Mouse (Mus musculus): ENCODE measurements around the gene Cdc42bpa. TPM values are rescaled to one million over a fixed set of nuclear protein-coding genes. Genes with fewer than 3 reads are reported as not detected.

Cdc42bpa gene
- polyA plus RNA-seq, 1 experiment from 2014 or later, result 11.7 TPM

DNA sequence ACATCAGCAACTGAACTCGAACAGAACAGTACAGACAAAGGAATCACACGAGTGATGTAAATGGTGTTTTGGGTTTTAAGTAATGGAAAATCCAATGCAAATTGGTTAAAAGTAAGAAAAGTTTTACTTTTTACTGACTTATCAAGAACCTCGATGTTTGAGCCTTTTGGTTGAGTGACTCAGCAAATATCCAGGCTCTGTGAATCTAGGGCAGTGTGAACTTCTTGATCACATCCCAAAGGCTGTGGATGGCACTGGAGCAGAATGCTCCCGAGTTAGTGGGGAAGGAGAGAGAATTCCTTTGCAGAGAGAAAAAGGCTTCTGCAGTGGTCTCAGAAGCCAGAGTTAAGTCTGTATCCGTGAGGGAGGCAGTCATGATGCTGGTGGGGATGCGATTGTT, 14.7 kb downstream of the Cdc42bpa start:
- Histone ChIP-seq H3K36me3 (no peaks in the 10 kb centered on the region), H3K9me3 (replicated peaks) (no peaks in the 10 kb centered on the region), H3K4me1 (peaks cover 14% of the 10 kb centered on the region), H3K27ac (replicated peaks) (no peak overlapping the region), H3K4me3 (no peak overlapping the region), H3K27me3 (ENCODE audit: low read depth, poor library complexity, severe bottlenecking) (no peaks in the 10 kb centered on the region)
- no peak for DNase-seq (ENCODE audit: low spot score)
- WGBS, result 84% methylated on average over 6 of the region's 6 CpGs

DNA sequence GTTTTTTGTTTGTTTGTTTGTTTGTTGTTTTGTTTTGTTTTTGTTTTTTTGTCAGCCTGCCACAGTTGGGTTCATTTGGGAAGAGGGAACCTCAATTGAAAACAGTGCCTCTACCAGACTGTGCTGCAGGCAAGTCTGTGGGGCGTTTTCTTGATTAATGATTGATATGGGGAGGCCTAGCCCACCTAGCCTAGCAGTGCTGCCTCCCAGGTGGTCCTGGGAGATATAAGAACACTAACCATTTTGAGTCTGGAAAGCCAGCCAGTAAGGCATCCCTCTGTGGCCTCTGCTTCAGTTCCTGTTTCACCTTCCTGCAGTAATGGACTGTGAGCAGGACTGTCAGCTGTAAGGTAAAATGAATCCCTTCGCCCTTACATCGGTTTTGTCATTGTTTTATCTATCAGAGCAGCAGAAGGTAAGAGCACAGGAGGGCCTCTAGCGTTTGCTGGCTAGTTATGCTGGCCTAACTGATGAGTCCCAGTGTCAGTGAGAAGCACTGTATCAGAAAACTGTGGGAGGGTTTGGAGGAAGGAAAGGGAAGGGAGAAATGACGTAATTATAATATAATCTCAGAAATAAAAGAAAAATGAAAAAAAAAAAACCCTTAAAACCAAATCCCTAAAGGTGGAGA, 15.5 kb downstream of the Cdc42bpa start:
- WGBS, result 85% methylated on average over 5 of the region's 5 CpGs
- H3K36me3 ChIP-seq, result no peaks in the 10 kb centered on the region
- H3K9me3 ChIP-seq (replicated peaks), result no peaks in the 10 kb centered on the region
- peaks cover 14% of the 10 kb centered on the region for H3K4me1 ChIP-seq
- no peak for DNase-seq (ENCODE audit: low spot score)
- H3K4me3 ChIP-seq, result no peak overlapping the region
- no peaks in the 10 kb centered on the region for H3K27me3 ChIP-seq (ENCODE audit: low read depth, poor library complexity, severe bottlenecking)
- no peak overlapping the region for H3K27ac ChIP-seq (replicated peaks)

DNA sequence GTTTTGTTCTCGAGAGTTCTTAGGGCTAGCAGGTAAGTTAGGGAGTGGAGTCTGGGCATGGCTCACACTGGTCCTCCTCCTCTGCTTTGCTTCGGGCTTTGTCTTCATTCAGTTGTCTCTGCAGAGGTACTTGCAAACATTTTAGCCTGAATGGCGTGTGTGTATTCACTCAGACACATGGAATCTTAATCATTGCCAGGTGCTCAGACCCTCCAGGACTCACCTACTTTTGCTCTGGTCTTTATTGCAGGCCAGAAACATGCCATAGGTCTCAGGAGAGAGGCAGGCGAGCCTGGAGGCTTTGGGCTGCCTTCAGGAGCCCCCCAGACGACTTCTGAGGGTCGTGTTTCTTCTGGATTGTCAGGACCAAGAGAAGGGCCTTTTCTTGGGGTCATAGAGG, 17.2 kb downstream of the Cdc42bpa start:
- DNase-seq (ENCODE audit: low spot score), result no peak
- H3K4me3 ChIP-seq, result no peak overlapping the region
- H3K36me3 ChIP-seq, result peaks cover 8% of the 10 kb centered on the region
- H3K9me3 ChIP-seq (replicated peaks), result peaks cover 10% of the 10 kb centered on the region
- no peaks in the 10 kb centered on the region for H3K27me3 ChIP-seq (ENCODE audit: low read depth, poor library complexity, severe bottlenecking)
- 70% methylated on average over 6 of the region's 6 CpGs for WGBS
- H3K4me1 ChIP-seq, result peaks cover 14% of the 10 kb centered on the region
- no peak overlapping the region for H3K27ac ChIP-seq (replicated peaks)

DNA sequence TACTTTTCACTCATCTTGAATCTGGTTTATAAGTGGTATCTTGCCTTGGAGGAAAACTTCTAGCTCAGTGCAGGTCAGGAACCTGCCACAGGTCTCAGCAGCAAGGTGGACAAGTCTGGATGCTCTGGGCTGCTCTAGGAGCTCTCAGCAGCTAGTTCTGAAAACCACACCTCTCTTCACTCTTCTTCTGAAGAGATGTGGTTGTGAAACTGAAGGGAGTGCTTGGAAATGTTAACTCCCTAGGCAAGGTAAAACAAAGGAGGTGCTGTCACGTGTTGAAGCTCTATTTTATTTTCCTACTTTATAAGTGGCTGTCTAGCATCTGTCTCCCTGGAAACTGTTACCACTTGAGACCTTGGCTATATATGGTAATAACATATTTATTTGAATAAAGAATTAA, 18.5 kb downstream of the Cdc42bpa start:
- peaks cover 8% of the 10 kb centered on the region for H3K36me3 ChIP-seq
- H3K9me3 ChIP-seq (replicated peaks), result peaks cover 10% of the 10 kb centered on the region
- H3K4me3 ChIP-seq, result no peak overlapping the region
- no peak overlapping the region for H3K27ac ChIP-seq (replicated peaks)
- no peak for DNase-seq (ENCODE audit: low spot score)
- 82% methylated on average over 1 of the region's 1 CpGs for WGBS
- 0 out of 2 replicates have a peak, but pooled peaks cover 4% of the 10 kb centered on the region for H3K4me1 ChIP-seq
- H3K27me3 ChIP-seq (ENCODE audit: low read depth, poor library complexity, severe bottlenecking), result no peaks in the 10 kb centered on the region

DNA sequence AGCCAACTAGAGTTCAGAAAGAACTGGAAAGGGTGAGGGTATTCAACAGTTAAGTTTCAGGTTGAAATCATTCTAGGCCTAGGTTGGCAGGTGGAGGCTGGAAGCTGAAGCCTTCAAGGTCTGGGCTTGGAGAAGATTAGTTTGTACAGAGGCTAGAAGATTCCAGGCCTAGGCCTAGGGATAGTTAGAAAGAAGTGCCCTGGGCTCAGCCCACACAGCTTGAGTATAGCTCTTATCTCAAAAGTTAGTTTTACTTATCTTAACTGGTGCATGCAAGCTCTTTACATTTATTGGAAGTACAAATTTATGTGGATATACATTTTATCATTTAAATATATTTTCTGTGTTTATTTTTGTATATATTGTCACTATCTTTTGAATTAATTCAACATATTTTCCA, 21.4 kb downstream of the Cdc42bpa start:
- no peaks in the 10 kb centered on the region for H3K27me3 ChIP-seq (ENCODE audit: low read depth, poor library complexity, severe bottlenecking)
- H3K27ac ChIP-seq (replicated peaks), result no peak overlapping the region
- H3K9me3 ChIP-seq (replicated peaks), result peaks cover 10% of the 10 kb centered on the region
- H3K4me1 ChIP-seq, result no peaks in the 10 kb centered on the region
- DNase-seq (ENCODE audit: low spot score), result no peak
- no peak overlapping the region for H3K4me3 ChIP-seq
- peaks cover 17% of the 10 kb centered on the region for H3K36me3 ChIP-seq

DNA sequence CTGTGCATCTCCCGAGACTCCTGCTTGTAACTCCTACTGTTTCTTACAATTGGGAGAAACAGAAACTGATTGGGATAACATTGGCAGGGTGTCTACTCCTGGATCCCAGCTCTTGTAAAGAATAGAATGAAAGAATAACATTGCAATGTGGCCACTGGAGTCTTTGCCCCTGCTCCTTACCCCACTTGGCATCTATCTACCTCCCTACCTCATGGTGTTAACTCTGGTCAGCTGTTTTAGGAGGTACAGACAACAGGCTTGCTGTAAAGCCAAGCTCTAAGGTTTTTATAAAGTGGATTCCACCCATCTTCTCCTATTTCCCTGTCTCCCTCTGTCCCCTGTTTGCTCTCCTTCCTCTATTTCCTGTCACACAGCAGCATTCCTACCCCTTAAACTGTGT, 21.9 kb downstream of the Cdc42bpa start:
- peaks cover 17% of the 10 kb centered on the region for H3K36me3 ChIP-seq
- WGBS, result 80% methylated on average over 1 of the region's 1 CpGs
- H3K4me3 ChIP-seq, result no peak overlapping the region
- H3K4me1 ChIP-seq, result no peaks in the 10 kb centered on the region
- H3K9me3 ChIP-seq (replicated peaks), result peaks cover 10% of the 10 kb centered on the region
- no peaks in the 10 kb centered on the region for H3K27me3 ChIP-seq (ENCODE audit: low read depth, poor library complexity, severe bottlenecking)
- DNase-seq (ENCODE audit: low spot score), result no peak
- H3K27ac ChIP-seq (replicated peaks), result no peak overlapping the region

DNA sequence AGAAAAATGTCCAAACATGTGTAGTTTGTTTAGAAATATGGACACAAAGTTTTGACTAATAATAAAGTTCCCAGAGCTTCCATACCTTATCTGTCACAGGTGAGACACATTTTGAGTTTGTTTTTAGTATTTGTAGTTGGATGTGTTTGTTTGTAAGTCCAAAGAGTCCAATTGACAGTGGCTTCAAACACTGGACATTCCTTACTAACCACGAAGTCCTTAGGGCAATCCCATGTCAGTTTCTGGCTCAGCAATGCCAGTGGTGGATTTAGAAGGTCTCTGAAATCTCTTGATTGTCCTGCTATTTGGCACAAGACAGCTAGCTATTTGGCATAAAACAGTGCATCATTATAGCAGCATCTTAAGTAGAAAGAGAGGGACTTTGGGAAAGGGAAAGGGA, 22.7 kb downstream of the Cdc42bpa start:
- Histone ChIP-seq H3K36me3 (peaks cover 17% of the 10 kb centered on the region), H3K9me3 (replicated peaks) (peaks cover 10% of the 10 kb centered on the region), H3K27me3 (ENCODE audit: low read depth, poor library complexity, severe bottlenecking) (no peaks in the 10 kb centered on the region), H3K4me3 (no peak overlapping the region), H3K27ac (replicated peaks) (no peak overlapping the region), H3K4me1 (no peaks in the 10 kb centered on the region)
- 89% methylated on average over 1 of the region's 1 CpGs for WGBS
- DNase-seq (ENCODE audit: low spot score), result no peak

DNA sequence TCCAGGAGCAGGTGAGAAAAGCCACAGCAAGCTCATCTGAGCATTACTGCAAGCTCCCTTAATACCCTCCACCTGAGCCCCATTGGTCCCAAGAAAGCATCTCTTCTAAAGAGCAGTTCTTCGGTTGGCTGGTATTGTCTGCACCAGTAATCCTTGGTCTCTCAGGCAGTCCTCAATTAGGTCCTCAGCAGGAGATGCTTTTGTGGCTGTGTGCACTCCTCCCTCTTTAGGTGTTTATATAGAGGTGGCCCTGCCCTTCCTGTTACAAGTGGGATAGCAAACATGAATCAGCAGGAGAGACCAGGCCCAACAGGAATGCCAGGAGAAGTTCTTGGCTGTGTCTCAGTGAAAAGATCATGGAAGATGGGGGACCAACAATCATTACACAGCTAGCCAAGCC, 23.9 kb downstream of the Cdc42bpa start:
- no peaks in the 10 kb centered on the region for H3K4me1 ChIP-seq
- peaks cover 10% of the 10 kb centered on the region for H3K9me3 ChIP-seq (replicated peaks)
- H3K4me3 ChIP-seq, result no peak overlapping the region
- no peak for DNase-seq (ENCODE audit: low spot score)
- WGBS, result 32% methylated on average over 1 of the region's 1 CpGs
- no peaks in the 10 kb centered on the region for H3K27me3 ChIP-seq (ENCODE audit: low read depth, poor library complexity, severe bottlenecking)
- no peak overlapping the region for H3K27ac ChIP-seq (replicated peaks)
- peaks cover 17% of the 10 kb centered on the region for H3K36me3 ChIP-seq

DNA sequence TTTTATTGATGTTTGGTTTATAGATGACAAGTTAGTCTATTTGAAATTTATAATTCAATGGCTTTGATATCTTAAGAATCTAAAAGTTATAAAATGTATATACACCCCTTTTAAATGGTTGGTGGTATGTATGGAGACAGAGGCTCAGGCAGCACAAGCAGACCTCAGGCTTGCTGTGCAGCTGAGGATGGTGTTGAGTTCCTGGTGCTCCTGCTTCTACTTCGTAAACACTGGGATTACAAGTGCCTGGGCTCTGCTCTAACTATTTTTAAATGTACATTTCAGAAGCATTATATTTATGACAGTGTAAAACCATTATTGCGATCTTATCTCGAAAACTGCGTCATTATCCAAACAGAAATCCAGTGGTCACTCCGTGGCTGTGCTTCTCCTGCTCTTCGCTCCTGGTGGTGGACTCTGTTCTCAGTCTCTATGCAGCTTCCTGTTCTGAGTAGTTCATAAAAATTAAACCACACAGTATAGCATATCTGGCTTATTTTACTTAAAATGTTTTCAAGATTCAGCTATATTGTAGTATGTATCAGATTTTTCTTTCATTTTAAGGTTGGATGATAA, 31.5 kb downstream of the Cdc42bpa start:
- Histone ChIP-seq H3K4me3 (no peak overlapping the region), H3K4me1 (no peaks in the 10 kb centered on the region), H3K9me3 (replicated peaks) (no peaks in the 10 kb centered on the region), H3K36me3 (no peaks in the 10 kb centered on the region), H3K27ac (replicated peaks) (no peak overlapping the region), H3K27me3 (ENCODE audit: low read depth, poor library complexity, severe bottlenecking) (no peaks in the 10 kb centered on the region)
- 94% methylated on average over 6 of the region's 6 CpGs for WGBS
- DNase-seq (ENCODE audit: low spot score), result no peak

DNA sequence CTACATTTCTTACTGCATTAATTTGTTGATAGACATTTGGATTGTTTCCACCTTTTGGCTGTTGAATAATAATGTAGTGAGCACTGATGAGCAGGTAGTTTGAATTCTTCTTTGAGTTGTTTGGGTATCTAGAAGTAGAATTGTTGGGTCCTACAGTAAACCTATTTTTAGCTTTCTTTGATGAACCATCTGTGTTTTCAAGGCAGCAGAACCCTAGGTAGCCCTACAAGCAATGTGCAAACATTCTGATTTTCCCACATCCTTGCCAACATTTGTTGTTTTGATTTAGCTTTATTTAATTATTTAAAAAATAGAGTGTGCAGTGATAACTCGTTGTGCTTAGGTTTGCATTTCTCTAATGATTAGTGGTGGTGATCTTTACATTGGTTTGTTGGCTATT, 32.0 kb downstream of the Cdc42bpa start:
- 90% methylated on average over 1 of the region's 1 CpGs for WGBS
- Histone ChIP-seq H3K4me3 (no peak overlapping the region), H3K27me3 (ENCODE audit: low read depth, poor library complexity, severe bottlenecking) (no peaks in the 10 kb centered on the region), H3K4me1 (no peaks in the 10 kb centered on the region), H3K9me3 (replicated peaks) (no peaks in the 10 kb centered on the region), H3K36me3 (no peaks in the 10 kb centered on the region), H3K27ac (replicated peaks) (no peak overlapping the region)
- no peak for DNase-seq (ENCODE audit: low spot score)

DNA sequence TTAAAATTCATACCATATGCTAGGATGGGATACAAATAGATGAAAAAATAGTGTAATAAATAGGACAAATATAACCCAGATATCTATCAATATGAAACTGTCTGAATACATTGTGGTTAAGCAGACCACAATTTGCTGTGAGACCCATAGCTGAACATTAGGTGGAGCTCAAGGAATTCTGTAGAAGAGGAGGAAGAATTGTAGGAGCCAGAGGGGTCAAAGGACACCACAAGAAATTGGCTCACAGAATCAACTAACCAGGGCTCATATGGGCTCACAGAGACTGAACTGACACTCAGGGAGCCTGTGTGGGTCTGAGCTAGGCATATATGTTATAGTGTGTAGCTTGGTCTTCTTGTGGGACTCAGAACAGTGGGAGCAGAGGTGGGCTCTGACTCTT, 47.8 kb downstream of the Cdc42bpa start:
- no peak for DNase-seq (ENCODE audit: low spot score)
- Histone ChIP-seq H3K4me1 (no peaks in the 10 kb centered on the region), H3K27me3 (ENCODE audit: low read depth, poor library complexity, severe bottlenecking) (no peaks in the 10 kb centered on the region), H3K9me3 (replicated peaks) (0 out of 2 replicates have a peak, but pooled peaks cover 6% of the 10 kb centered on the region), H3K36me3 (peaks cover 8% of the 10 kb centered on the region), H3K27ac (replicated peaks) (no peak overlapping the region), H3K4me3 (no peak overlapping the region)

DNA sequence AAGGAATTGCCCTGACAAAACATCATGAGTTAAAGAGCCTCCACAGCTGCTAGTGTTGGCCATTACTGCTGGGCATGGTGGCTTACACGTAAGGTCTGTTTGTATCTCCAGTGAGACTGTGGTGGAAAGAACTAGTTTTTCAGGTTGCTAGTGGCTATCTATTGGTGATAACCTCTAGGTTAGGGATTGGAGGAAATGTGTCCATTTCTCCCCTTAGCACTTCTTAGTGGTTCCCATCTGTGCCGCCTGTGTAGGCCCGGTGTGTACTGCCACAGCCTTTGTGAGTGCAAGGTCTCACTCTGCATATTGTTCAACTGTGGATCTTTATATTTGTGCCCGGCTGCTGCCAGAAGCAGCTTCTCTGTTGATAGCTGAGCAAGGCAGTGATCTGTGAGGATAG, 53.2 kb downstream of the Cdc42bpa start:
- no peak for DNase-seq (ENCODE audit: low spot score)
- Histone ChIP-seq H3K27ac (replicated peaks) (no peak overlapping the region), H3K36me3 (no peaks in the 10 kb centered on the region), H3K9me3 (replicated peaks) (no peaks in the 10 kb centered on the region), H3K4me3 (no peak overlapping the region), H3K4me1 (no peaks in the 10 kb centered on the region), H3K27me3 (ENCODE audit: low read depth, poor library complexity, severe bottlenecking) (no peaks in the 10 kb centered on the region)
- 91% methylated on average over 4 of the region's 4 CpGs for WGBS

DNA sequence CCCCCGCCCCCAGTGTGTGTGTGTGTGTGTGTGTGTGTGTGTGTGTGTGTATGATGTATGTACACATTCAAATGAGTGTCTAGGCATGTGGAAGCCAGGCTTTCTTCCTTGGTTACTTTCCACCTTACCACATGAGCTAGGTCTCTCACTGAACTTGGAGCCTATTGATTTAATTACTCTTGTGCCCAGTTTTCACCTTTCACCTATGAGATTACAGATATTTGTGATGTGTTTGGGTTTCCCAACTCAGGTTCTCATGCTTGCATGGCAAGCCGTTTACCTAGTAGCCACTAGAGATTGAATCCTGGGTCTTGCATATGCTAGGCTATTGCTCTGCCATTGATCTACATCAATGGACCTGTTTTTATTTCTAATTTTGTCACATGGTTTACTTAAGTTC, 57.9 kb downstream of the Cdc42bpa start:
- no peaks in the 10 kb centered on the region for H3K9me3 ChIP-seq (replicated peaks)
- no peaks in the 10 kb centered on the region for H3K36me3 ChIP-seq
- no peak for DNase-seq (ENCODE audit: low spot score)
- H3K27me3 ChIP-seq (ENCODE audit: low read depth, poor library complexity, severe bottlenecking), result no peaks in the 10 kb centered on the region
- no peak overlapping the region for H3K27ac ChIP-seq (replicated peaks)
- WGBS, result 87% methylated on average over 2 of the region's 2 CpGs
- H3K4me1 ChIP-seq, result peaks cover 3% of the 10 kb centered on the region; the same call in 1 of the 2 replicates
- no peak overlapping the region for H3K4me3 ChIP-seq

All from midbrain, embryonic 10.5 days (tissue).